Mouse (Mus musculus): ENCODE measurements around the gene Gm49358. TPM values are rescaled to one million over a fixed set of nuclear protein-coding genes. Genes with fewer than 3 reads are reported as not detected.
A peak's percentile ranks its signal among the peaks of the same experiment; 100 is the strongest.

Gene Gm49358
- total RNA-seq (2021), result 10 to 100 TPM; 33.8 to 43.0 TPM

- no peak for DNase-seq (ENCODE audit: extremely low spot score in 1 of 2, low spot score in 1 of 2)
These were observed at the start of gene Gm49358 for GRCm38 (mm10) chr10:86763672-86764071. Gene Gm49358 (plus strand): TSS chr10:86763972.

- DNase-seq (ENCODE audit: extremely low spot score in 1 of 2, low spot score in 1 of 2), result peak in 1 of 2 experiments; percentile 11
These were observed 36.2 kb upstream of the Gm49358 start for GRCm38 (mm10) chr10:86727548-86727980.

DNA sequence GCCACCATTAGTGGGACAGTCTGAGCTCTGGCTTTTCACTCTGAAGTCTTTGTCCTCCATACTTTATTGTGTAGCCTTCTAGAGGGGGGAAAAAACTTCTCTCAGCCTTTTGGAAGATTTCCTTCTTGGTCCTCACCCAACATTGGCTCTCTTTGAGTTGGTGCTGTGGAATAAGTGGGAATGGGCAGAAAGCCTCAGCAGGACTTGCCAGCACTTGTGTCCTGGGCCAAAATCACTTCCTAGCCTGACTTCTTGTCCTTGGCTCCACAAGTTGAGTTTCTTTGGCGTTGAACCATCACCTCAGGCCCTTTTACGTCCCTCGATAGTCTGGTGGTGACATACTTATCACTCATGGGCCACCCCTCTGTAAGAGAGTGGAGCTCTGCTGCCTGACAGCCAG is 35.6 kb upstream of the Gm49358 start:
- DNase-seq (ENCODE audit: extremely low spot score in 1 of 2, low spot score in 1 of 2), result no peak

DNA sequence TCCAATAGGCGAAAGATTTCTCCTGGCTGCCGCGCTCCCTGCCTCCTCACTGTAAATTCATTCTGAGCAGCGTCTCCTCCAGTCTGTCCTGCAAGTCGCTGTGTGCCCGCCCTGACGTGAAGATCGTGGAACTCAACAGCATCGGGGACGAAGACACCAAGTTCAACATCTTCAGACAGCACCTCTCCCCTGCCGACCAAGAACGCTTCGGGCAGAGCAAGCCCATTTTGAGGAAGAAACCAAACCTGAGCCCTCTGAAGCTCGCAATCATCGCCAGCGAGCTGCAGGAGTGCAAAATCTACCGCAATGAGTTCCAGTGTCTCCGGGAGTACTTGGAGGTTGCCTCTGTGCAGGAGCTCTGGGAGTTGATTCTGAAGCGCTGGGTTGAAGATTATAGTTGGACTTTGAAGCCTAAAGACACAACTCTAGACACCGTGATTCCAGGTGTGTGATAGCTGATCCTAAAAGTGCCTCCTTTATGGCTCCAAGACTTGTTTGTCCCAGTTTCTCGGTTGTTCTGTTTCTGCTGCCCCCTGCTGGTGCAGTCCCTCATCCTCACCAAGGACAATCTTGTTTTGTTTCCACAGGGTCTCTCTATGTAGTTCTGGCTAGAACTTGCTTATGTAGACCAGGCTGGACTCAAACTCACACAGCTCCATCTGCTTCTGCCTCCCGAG is 32.8 kb upstream of the Gm49358 start:
- peak; percentile 78 to 98 for DNase-seq (ENCODE audit: extremely low spot score in 1 of 2, low spot score in 1 of 2)

- no peak for DNase-seq (ENCODE audit: extremely low spot score in 1 of 2, low spot score in 1 of 2)
These were observed 32.3 kb upstream of the Gm49358 start for GRCm38 (mm10) chr10:86731500-86731863.

- DNase-seq (ENCODE audit: extremely low spot score in 1 of 2, low spot score in 1 of 2), result no peak
These were observed 28.7 kb upstream of the Gm49358 start for GRCm38 (mm10) chr10:86735036-86735435.

DNA sequence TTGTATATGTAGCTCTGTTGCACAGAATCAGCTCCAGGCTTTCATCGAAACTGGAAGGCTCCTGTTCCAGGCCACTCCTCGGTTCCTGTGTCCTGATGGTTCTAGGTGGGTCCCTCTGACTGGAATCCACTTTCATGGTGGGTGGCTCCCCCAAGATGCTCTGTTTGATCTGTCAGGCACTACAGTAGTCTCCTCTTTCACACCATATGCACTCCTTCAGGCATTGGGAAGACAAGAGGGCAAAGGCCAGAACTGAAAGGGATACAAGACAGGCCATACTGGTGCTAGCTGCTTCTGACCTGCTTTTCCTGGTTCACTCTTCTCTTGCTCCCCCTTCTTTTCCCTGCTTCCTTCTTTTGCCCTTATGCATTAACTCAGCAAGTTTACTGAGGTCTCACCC is 20.9 kb upstream of the Gm49358 start:
- no peak for DNase-seq (ENCODE audit: extremely low spot score in 1 of 2, low spot score in 1 of 2)

GRCm38 (mm10) chr10:86744306-86744705 is 19.5 kb upstream of the Gm49358 start:
- DNase-seq (ENCODE audit: extremely low spot score in 1 of 2, low spot score in 1 of 2), result no peak

DNA sequence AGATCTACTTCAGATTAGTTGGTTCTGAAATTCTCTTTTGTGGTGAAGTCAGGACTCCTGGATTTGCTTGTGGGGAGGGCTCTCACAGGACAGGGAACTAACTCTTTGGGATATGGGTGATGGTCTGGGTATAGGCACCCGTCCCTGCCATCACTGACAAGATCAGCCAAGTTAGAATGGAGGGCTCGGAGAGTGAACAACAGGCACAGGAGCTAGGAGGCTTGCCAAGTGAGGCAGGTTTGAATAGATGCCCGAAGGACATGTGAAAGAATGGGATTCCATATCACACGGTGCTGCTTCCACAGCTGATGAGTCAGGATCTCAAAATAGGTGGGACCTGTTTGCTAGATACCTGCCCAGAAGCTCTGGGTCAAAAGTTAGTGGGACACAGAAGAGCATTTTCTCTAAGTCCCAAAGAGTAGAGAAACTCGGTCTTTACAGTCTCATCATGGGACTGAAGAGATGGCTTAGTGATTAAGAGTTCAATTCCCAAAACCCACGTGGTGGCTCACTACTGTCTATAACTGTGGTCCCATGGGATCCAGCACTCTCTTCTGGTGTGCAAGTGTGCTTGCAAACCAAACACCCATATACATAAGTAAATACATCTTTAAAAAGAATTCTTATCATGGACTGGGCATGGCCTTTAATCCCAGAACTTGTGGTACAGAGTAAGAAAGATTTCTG is 7.8 kb upstream of the Gm49358 start:
- DNase-seq (ENCODE audit: extremely low spot score in 1 of 2, low spot score in 1 of 2), result no peak

DNA sequence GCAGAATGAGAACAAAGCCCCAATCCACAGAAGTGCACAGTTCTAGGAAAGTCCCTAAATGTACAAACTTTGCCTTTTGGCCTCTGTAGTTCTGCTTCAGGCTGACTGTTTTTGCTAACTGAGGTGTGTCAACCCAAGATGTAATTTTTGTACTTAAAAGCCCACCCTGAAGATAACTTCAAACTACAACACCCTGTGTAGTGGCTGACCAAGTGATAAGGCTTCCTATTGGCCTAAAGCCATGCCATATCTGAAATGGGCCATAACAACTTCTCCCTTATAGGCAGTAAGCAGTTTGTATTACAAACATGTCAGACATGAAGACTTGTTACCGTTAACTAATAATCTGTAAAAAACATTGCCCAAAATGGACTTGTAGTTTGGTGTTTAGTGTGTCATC is 6.0 kb upstream of the Gm49358 start:
- DNase-seq (ENCODE audit: extremely low spot score in 1 of 2, low spot score in 1 of 2), result no peak

DNA sequence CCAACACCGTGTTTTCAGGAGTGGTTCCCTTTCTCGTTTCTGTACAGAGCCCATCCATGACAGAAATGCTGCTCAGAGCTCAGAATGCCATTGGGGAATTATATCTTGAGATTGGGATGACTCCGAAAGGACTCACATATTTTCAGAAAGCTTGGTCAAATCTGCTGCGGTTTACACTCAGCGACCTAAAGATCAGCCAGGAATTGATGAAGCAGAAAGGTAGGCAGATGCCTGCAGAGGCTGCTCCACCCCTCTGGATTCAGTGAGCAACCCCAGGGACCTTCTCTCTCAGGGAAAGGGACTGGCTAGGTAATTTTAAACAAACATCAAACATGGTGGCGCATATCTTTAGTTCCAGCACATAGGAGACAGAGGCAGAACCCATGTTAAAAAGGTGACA is 5.6 kb upstream of the Gm49358 start:
- DNase-seq (ENCODE audit: extremely low spot score in 1 of 2, low spot score in 1 of 2), result no peak

DNA sequence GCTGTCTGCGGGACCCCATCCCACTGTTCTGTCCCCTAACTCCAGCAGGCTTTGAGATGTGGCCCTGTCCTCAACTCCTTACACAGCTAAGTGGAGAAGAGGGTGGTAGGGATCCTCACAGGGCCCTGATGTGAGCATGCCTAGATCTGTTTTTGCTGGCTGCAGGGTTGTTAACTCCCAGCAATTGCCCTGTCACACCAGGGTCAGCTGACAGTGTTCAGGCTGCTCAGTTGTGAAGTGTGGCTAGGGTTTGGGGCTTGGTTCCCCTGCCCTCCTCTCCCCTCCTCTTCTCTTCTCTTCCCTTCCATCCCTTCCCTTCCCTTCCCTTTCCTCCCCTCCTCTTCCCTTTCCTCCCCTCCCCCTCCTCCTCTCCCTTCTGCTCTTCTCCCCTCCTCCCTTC is 2.5 kb upstream of the Gm49358 start:
- DNase-seq (ENCODE audit: extremely low spot score in 1 of 2, low spot score in 1 of 2), result no peak

- no peak for DNase-seq (ENCODE audit: extremely low spot score in 1 of 2, low spot score in 1 of 2)
These were observed 1.9 kb upstream of the Gm49358 start for GRCm38 (mm10) chr10:86761722-86762383.

GRCm38 (mm10) chr10:86762384-86762730 is 1.4 kb upstream of the Gm49358 start:
- DNase-seq (ENCODE audit: extremely low spot score in 1 of 2, low spot score in 1 of 2), result no peak

DNA sequence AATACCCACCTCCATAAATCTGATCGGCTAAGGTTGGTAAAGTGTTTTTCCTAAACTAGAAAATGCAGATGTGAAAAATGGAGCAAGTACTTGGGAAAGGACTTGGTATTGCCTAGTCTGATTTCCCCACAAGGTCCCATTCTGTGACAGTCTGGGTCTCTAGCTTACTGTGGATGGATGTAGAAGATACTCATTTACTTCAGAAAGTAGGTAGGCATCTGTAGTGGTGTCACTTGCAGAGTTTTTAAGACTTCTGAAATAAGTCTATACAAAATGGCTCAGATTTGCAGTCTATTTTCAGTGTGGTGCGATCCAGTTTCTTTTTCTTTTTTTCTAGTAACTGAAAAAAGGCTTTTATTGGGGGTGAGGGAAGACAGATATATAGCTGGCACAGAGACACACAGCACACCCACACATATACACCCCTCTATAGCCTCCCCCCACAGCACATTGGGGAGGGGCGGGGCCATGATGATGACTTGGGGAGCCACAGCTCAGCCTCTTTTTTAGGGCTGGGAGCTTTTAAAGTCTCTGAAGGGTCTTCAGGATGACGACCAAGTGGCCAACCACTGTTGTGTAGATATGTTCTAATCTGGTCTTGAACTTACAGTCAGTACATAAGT is 1.7 kb downstream of the Gm49358 start:
- DNase-seq (ENCODE audit: extremely low spot score in 1 of 2, low spot score in 1 of 2), result no peak

DNA sequence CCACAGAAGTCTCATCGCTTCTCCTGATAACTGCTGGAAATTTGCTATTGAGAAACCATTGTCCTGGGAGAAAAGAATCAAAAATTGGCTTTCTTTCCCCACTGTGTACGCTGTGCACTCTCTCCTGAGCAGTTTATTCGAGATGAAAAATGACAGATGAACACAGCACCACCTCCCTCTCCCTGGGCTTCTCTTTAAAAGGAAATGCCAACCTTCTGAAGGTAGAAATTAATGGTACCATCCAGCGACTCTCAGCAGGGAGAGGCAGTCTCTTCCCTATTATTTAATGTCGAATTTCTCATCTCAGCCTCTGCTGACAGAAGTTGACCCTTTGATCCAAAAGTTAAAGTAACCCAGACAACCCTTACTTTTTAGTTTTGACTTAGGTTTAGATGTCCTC is 5.4 kb downstream of the Gm49358 start:
- no peak for DNase-seq (ENCODE audit: extremely low spot score in 1 of 2, low spot score in 1 of 2)

DNA sequence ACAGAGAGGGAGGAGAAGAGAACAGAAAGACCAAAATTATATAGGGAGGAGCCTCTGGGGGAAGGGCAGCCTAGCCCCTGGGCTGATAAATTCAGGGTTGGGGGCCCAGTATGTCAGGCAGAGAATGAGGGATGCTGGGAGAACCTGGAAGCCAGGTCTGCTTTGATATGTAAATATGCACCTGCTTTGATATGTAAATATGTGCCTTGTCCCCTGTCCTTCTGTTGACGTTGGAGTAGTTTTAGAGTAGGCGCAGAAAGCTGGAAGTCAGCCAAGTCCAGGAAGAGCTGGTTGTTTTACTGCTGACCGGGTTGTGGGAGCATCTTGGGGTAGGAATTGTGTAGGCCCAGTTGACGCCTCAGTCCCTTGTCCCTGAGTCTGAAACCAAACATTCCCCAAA is 6.0 kb downstream of the Gm49358 start:
- no peak for DNase-seq (ENCODE audit: extremely low spot score in 1 of 2, low spot score in 1 of 2)

DNA sequence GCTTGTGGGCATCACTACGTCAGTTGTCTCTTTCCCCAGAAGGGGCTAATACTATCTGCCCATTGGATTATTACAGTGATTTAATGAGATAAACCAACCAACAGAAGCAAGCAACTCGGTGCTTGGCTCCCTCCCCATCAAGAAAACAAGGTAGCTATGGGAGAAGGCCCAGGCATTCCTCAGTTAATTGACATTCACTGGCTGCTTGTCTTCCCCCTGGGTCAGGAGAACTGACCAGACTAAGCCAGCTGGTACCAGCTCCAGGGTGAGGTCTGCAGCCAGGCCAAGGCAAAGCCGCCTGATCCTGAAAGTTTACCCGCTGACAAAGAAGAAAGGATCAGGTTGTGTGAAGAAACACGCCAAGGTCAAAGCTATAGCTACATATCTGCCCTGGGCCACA is 7.9 kb downstream of the Gm49358 start:
- no peak for DNase-seq (ENCODE audit: extremely low spot score in 1 of 2, low spot score in 1 of 2)

GRCm38 (mm10) chr10:86772231-86772631 is 8.5 kb downstream of the Gm49358 start:
- DNase-seq (ENCODE audit: extremely low spot score in 1 of 2, low spot score in 1 of 2), result no peak

DNA sequence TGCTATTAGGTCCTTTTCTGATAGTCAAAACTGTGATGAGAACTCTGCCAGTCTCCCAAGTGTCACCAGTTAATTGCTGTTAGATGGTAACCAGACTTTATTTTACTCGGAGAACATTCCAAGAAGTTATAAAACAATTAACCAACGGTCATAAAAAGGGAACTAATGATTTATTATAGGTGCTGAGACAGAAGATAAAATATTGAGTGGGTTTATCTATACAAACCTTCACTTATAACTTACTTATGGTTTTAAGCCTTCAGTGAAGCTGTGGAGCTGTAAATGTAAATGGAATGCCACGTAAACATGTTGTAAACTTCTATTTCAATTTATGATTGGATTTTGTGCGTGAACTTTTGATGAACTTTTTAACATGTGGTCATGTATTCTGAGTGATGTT is 9.6 kb downstream of the Gm49358 start:
- no peak for DNase-seq (ENCODE audit: extremely low spot score in 1 of 2, low spot score in 1 of 2)

DNA sequence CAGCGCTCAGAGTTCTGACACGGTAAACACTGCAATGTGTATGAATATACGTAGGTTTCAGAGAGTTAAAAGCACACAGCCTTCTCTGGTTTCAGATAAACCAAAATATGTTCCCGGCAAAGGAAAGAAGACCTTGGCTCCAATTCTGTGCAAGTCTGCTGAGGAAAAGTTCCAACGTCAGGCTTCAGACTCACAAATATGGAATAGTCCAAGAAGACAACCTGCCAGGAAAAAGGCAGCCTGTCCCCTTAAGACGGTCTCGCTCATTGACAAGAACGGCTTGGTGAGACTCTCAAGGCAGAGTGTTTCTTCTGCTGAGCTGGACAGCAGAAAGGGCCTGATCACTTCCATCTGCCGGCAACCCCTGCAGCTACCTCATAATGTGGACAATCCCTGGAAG is 12.5 kb downstream of the Gm49358 start:
- no peak for DNase-seq (ENCODE audit: extremely low spot score in 1 of 2, low spot score in 1 of 2)
